Mouse (Mus musculus) neural tube, embryonic 13.5 days (tissue): ENCODE measurements around the gene Fcgr2b. TPM values are rescaled to one million over a fixed set of nuclear protein-coding genes. Genes with fewer than 3 reads are reported as not detected.
"Not testable (repeated sequence)": the region's sequence is repeated elsewhere in the genome, so short reads cannot be mapped to it uniquely, and the experiment has no call there.

ENCODE experiments used
- ATAC-seq: fragments of 200-750 bp; cut with Nextera tagmentation; 2 replicates; pipeline ENCODE4 v1.8.0; 2017; ENCODE audit warnings: low read depth, mild to moderate bottlenecking, moderate TSS enrichment, moderate library complexity
- H3K27ac ChIP-seq: fragments of 300-500 bp; sonication (generic); replicated peaks from 2 replicates; pipeline ENCODE4 v1.5.1; 2015; ENCODE audit warnings: moderate library complexity, mild to moderate bottlenecking, inconsistent platforms
- H3K27me3 ChIP-seq: fragments of 300-500 bp; sonication (generic); 2 replicates; pipeline ENCODE4 v1.6.1; 2015; ENCODE audit warnings: mild to moderate bottlenecking, inconsistent platforms
- H3K36me3 ChIP-seq: fragments of 300-500 bp; sonication (generic); 2 replicates; pipeline ENCODE4 v1.6.1; 2015; ENCODE audit warnings: mild to moderate bottlenecking, inconsistent platforms
- H3K4me1 ChIP-seq: fragments of 300-500 bp; sonication (generic); replicated peaks from 2 replicates; pipeline ENCODE4 v1.6.1; 2015; ENCODE audit warnings: inconsistent platforms
- H3K4me2 ChIP-seq: fragments of 300-500 bp; sonication (generic); 2 replicates; pipeline ENCODE4 v1.6.1; 2015; ENCODE audit warnings: inconsistent platforms, mild to moderate bottlenecking, moderate library complexity
- H3K4me3 ChIP-seq: fragments of 300-500 bp; sonication (generic); 2 replicates; pipeline ENCODE4 v1.5.1; 2015; ENCODE audit warnings: mild to moderate bottlenecking, inconsistent platforms
- H3K9ac ChIP-seq: fragments of 300-500 bp; sonication (generic); 2 replicates; pipeline ENCODE4 v1.6.1; 2015; ENCODE audit warnings: moderate library complexity, mild to moderate bottlenecking, inconsistent platforms
- H3K9me3 ChIP-seq: fragments of 300-500 bp; sonication (generic); 2 replicates; pipeline ENCODE4 v1.6.1; 2016; ENCODE audit warnings: inconsistent platforms
- WGBS: fragments of 180-500 bp; shearing (Covaris S2); methylation state at CpG from one replicate; pipeline ENCODE4 v1.1.7; 2015; 5-methylcytosine and 5-hydroxymethylcytosine counted together
- polyA plus RNA-seq: library from polyadenylated mRNA; unstranded; fragments of >200 nt; fragmentation: Nextera tagmentation; extraction: Ambion mirVana; gene quantifications from 2 replicates; pipeline ENCODE4 v1.2.1, GENCODE M21; 2015

Fcgr2b gene
- polyA plus RNA-seq, 1 experiment from 2014 or later, result 0.59 TPM

DNA sequence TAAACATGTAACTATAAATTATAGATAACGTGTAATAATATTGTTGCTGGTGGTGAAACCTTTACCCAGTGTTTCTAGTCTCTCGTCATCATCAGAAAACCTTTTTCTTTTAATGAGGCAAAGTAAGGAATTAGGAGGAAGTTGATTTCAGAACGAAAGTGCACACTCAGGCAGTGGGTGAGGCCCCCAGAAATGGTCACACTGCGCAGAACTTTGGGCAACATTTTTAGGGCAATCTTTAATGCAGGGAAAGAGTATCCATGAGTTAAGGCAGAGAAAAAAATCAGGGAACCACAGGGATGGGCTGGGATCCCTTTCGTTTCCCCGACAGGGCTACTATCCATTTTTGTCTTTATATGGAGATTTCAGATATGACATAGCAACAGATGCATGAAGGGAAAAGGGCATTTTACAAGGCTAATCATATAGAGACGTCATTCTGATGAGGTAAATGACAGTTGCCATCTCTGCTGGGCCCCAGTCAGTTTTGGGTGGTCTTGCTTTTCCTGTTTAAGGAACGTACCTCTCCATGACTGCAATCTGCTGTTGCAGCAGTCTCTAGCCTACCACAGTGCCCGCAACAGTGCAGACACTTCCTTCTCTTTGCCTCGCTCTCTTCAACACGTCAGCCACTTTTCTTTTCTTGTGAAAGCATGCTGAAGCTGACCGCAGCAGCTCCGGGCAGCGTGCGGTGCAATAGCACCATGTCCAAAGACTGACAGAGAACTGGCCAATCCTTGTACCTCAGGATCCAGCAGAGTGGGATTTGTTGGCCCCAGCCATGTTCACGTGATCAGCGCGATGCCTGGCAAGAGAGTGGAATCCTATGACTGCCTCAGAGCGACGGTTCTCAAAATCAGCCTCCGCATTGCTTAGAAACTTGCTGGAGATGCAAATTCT lies 21.7 kb upstream of the Fcgr2b start:
- no peak overlapping the region for H3K27ac ChIP-seq
- H3K4me2 ChIP-seq, result peak overlapping the region; percentile 25; the same call in 1 of the 2 replicates
- H3K36me3 ChIP-seq, result no peaks in the 10 kb centered on the region
- no peaks in the 10 kb centered on the region for H3K4me1 ChIP-seq
- 0 out of 2 replicates have a peak overlapping the region, but pooled peaks have one; percentile 5 for H3K9ac ChIP-seq
- 0 out of 2 replicates have a peak, but pooled peaks cover 3% of the 10 kb centered on the region for H3K27me3 ChIP-seq
- no peak overlapping the region for H3K4me3 ChIP-seq
- no peaks in the 10 kb centered on the region for H3K9me3 ChIP-seq
- WGBS, result 59% methylated on average over 21 of the region's 21 CpGs
- no peak for ATAC-seq

DNA sequence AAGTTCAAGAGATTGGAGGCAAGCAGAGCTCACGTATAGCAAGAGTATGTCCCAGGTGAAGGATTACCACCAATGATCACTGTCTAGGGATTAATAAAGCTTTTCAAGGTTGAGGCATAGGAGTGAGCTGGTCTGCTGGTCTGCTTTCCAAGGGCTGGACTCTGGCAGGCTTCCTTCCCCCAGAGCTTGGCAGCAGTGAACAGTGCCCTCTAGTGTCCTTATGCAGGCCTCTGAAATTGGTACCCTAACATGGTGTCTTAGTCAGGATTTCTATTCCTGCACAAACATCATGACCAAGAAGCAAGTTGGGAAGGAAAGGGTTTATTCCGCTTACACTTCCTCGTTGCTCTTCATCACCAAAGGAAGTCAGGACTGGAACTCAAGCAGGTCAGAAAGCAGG lies 20.4 kb upstream of the Fcgr2b start:
- no peak for ATAC-seq
- Histone ChIP-seq H3K27ac (no peak overlapping the region), H3K27me3 (0 out of 2 replicates have a peak, but pooled peaks cover 3% of the 10 kb centered on the region), H3K9me3 (no peaks in the 10 kb centered on the region), H3K9ac (no peak overlapping the region), H3K4me1 (no peaks in the 10 kb centered on the region), H3K4me3 (no peak overlapping the region), H3K4me2 (no peak overlapping the region), H3K36me3 (no peaks in the 10 kb centered on the region)
- 51% methylated on average over 3 of the region's 3 CpGs for WGBS

DNA sequence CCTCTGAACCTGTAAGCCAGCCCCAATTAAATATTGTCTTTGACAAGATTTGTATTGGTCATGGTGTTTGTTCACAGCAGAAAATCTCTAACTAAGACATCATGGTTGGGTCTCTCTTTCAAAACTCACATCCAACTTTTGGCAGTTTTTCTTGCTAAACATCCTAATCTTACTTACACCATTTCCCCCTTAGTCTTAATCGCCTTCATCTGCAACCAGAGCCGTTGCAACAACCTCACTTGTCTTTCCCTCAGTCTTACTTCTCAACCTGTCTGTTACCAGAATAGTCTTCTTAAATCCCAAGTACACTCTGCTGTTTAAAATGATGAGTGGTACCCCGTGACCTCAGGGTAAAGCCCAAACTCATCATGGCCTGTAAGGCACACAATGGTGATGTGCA lies 19.7 kb upstream of the Fcgr2b start:
- Histone ChIP-seq H3K27ac (no peak overlapping the region), H3K4me3 (no peak overlapping the region), H3K4me2 (no peak overlapping the region), H3K4me1 (no peaks in the 10 kb centered on the region), H3K9me3 (no peaks in the 10 kb centered on the region), H3K36me3 (no peaks in the 10 kb centered on the region), H3K9ac (no peak overlapping the region), H3K27me3 (0 out of 2 replicates have a peak, but pooled peaks cover 3% of the 10 kb centered on the region)
- 85% methylated on average over 3 of the region's 3 CpGs for WGBS
- ATAC-seq, result no peak

DNA sequence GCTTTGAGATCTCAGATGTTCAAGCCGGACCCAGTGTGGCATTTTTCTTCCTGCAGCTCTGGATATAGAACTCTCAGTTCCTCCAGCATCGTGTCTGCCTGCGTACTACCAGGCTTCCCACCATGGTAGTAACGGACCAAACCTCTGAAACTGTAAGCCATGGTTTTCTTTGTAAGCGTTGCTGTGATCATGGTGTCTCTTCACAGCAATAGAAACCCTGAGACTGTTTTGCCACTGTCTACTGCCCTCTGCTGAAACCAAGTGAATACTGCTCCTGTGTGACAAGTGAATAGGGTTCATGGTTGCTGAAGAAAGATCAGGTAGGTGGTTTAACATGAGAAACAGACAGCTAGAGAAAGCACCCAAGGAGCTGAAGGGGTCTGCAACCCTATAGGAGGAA lies 16.2 kb upstream of the Fcgr2b start:
- 58% methylated on average over 5 of the region's 5 CpGs for WGBS
- Histone ChIP-seq H3K9me3 (no peaks in the 10 kb centered on the region), H3K36me3 (no peaks in the 10 kb centered on the region), H3K27me3 (0 out of 2 replicates have a peak, but pooled peaks cover 3% of the 10 kb centered on the region), H3K4me3 (no peak overlapping the region), H3K27ac (no peak overlapping the region), H3K4me2 (no peak overlapping the region), H3K4me1 (no peaks in the 10 kb centered on the region), H3K9ac (no peak overlapping the region)
- no peak for ATAC-seq

DNA sequence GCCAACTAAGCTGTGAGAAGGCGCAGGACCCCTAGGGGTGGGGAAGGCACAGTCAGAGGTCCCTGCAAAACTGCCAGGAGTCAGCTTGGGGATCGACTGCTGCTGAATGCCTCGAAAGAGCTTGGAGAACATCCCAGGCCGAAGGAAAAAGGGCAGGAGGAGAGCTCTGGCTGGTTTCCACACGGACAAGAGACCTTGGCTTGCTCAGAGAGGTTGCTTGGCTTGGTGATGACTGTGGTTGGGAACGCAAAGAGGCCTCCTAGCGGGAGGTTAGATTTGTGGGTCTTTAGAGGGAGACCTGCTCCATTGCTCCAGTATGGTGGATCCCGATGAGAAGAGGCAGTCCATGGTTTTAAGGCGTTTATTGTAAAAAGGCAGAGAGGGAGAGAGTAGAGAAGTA lies 13.3 kb upstream of the Fcgr2b start:
- ATAC-seq, result no peak
- Histone ChIP-seq H3K27me3 (no peaks in the 10 kb centered on the region), H3K9me3 (no peaks in the 10 kb centered on the region), H3K9ac (no peak overlapping the region), H3K36me3 (no peaks in the 10 kb centered on the region), H3K4me1 (no peaks in the 10 kb centered on the region), H3K4me3 (no peak overlapping the region), H3K27ac (no peak overlapping the region), H3K4me2 (no peak overlapping the region)
- 78% methylated on average over 9 of the region's 9 CpGs for WGBS

DNA sequence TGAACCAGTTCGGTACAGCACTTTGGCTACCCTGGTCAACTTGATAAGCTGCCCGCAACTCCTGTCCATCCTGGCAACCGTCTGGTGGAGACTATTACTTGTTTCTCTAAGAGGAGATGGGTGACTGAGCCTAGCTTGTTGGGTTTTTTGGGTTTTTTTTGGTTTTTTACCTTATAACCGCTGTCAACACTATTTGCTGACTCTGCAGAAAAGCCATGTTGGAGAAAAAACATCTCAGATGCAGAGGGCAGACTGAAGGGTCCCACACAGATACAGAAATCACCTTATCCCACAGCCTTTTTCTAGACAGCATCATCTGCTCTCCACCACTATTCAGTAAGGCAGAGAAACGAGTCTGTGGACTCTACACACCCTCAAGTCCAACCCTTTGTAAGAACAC lies 9.5 kb upstream of the Fcgr2b start:
- H3K4me3 ChIP-seq, result no peak overlapping the region
- H3K9me3 ChIP-seq, result no peaks in the 10 kb centered on the region
- H3K36me3 ChIP-seq, result no peaks in the 10 kb centered on the region
- no peaks in the 10 kb centered on the region for H3K4me1 ChIP-seq
- H3K4me2 ChIP-seq, result no peak overlapping the region
- no peak for ATAC-seq
- WGBS, result 85% methylated on average over 5 of the region's 5 CpGs
- H3K9ac ChIP-seq, result no peak overlapping the region
- no peaks in the 10 kb centered on the region for H3K27me3 ChIP-seq
- H3K27ac ChIP-seq, result no peak overlapping the region

DNA sequence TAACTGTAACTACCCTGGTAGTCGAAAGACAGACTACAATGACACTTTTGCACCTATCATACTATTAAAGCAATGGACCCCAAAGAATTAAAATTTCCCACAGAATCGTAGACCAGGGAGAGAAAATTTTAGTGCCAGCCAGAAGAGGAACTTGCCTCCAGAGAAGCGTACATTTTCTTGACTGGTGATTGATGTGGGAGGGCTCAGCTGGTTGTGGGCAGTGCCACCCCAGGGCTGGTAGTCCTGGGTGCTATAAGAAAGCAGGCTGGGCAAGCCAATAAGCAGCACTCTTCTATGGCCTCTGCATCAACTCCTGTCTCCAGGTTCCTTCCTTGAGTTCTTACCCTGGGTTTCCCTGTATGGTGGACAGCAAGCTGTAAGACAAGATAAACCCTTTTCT lies 8.7 kb upstream of the Fcgr2b start:
- no peaks in the 10 kb centered on the region for H3K9me3 ChIP-seq
- 82% methylated on average over 3 of the region's 3 CpGs for WGBS
- H3K4me2 ChIP-seq, result no peak overlapping the region
- H3K9ac ChIP-seq, result no peak overlapping the region
- no peak overlapping the region for H3K27ac ChIP-seq
- ATAC-seq, result no peak
- H3K36me3 ChIP-seq, result no peaks in the 10 kb centered on the region
- no peaks in the 10 kb centered on the region for H3K27me3 ChIP-seq
- H3K4me1 ChIP-seq, result no peaks in the 10 kb centered on the region
- H3K4me3 ChIP-seq, result no peak overlapping the region

DNA sequence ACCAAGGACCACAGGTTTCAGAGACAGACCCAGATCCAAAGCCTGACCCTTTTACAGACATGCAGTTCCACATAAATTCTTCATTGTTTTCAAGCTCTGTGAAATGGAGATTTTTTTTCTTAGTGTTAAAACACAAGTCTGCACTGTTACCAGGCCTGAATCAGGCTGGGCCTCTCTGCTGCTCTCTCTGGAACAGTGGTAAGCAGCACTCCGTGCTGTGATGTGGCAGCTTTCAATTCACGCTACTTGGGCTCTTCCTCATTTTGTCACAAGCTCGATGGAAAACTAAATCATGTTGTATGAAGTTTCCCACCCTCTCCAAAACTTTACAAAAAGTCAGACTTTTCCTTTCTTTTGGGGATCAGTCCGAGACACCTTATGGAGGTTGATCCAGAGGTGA lies 6.7 kb upstream of the Fcgr2b start:
- 88% methylated on average over 4 of the region's 4 CpGs for WGBS
- Histone ChIP-seq H3K9ac (no peak overlapping the region), H3K27ac (no peak overlapping the region), H3K4me1 (no peaks in the 10 kb centered on the region), H3K36me3 (no peaks in the 10 kb centered on the region), H3K4me2 (no peak overlapping the region), H3K4me3 (no peak overlapping the region), H3K9me3 (no peaks in the 10 kb centered on the region), H3K27me3 (no peaks in the 10 kb centered on the region)
- ATAC-seq, result no peak

DNA sequence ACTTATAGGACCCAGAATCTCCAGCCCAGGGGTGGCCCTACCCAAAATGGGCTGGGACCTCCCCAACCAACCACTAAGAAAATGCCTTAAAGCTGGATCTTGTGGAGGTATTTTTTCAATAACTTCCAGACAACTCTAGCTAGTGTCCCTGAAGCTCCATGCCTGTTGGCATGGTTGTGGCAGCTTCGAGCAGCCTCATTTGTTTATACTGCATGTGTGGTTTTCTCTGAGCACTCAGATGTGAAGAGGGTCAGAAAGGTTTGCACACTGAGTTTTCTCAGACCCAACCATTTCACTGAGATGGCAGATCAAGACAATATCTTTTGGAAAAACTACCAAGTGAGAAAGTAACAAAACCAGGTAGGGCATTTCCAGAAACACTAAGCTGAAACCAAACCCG lies 6.0 kb upstream of the Fcgr2b start:
- Histone ChIP-seq H3K9ac (no peak overlapping the region), H3K27me3 (no peaks in the 10 kb centered on the region), H3K4me1 (no peaks in the 10 kb centered on the region), H3K4me2 (no peak overlapping the region), H3K4me3 (no peak overlapping the region), H3K36me3 (no peaks in the 10 kb centered on the region), H3K27ac (no peak overlapping the region), H3K9me3 (no peaks in the 10 kb centered on the region)
- no peak for ATAC-seq
- 90% methylated on average over 2 of the region's 2 CpGs for WGBS

DNA sequence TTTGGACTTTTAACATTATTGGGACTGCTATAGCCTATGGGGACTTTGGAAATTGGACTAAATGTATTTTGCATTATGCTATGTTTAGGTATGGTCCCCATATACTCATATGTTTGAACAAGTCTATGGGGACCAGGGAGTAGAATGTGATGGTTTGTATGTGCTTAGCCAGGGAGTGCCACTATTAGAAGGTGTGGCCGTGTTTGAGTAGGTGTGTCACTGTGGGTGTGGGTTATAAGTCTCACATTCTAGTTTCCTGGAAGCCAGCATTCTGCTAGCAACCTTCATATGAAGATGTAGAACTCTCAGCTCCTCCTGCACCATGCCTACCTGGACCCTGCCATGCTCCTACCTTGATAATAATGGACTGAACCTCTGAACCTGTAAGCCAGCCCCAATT lies 5.3 kb upstream of the Fcgr2b start:
- H3K27ac ChIP-seq, ATAC-seq, H3K4me3 ChIP-seq, H3K9me3 ChIP-seq, H3K4me1 ChIP-seq, H3K9ac ChIP-seq, H3K4me2 ChIP-seq, H3K36me3 ChIP-seq, H3K27me3 ChIP-seq: not testable (repeated sequence)
- 89% methylated on average over 1 of the region's 1 CpGs for WGBS

DNA sequence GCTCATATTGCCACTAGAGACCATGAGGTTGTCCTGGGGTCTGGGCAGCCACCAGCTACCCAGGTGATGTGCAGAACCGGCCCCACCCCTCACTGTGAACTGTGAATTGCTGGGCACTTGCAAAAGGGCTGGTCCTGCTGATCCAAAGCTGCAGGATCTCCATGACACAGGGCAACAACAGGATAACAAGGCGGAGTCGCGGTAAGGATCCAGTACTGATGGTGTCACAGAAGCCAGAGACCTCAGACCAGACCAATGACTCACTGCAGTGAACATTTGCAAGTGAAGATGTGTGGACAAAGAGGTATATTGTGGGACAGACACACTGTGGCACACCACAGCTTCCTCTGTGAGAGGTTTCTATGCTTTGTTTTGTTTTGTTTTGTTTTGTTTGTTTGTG lies 2.3 kb upstream of the Fcgr2b start:
- no peak overlapping the region for H3K4me3 ChIP-seq
- no peaks in the 10 kb centered on the region for H3K9me3 ChIP-seq
- H3K27me3 ChIP-seq, result no peaks in the 10 kb centered on the region
- H3K27ac ChIP-seq, result no peak overlapping the region
- H3K4me2 ChIP-seq, result no peak overlapping the region
- no peaks in the 10 kb centered on the region for H3K4me1 ChIP-seq
- no peaks in the 10 kb centered on the region for H3K36me3 ChIP-seq
- no peak overlapping the region for H3K9ac ChIP-seq
- ATAC-seq, result no peak
- WGBS, result 77% methylated on average over 4 of the region's 4 CpGs

DNA sequence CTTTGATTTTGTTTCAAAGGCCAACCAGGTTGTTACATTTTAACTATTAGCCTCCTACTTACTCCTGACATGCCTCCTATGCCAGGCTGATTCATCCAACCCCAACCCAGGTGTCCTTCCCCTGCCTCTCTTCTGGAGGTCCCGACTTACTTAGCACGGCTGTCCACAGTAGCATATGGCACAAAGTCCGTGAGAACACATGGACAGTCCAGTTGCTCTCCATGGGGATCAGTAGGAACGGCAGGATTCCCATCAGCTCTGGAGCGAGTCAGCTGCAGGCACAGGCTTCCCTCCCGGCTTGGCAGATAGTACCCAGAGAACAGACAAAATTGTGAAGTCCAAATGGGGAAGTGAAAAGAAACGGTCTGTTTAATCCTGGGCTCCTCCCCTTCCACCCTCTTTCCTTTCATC lies 591 bp downstream of the Fcgr2b start:
- no peak for ATAC-seq
- no peak overlapping the region for H3K4me2 ChIP-seq
- WGBS, result 76% methylated on average over 7 of the region's 7 CpGs
- H3K27me3 ChIP-seq, result no peaks in the 10 kb centered on the region
- H3K9me3 ChIP-seq, result no peaks in the 10 kb centered on the region
- no peak overlapping the region for H3K27ac ChIP-seq
- H3K36me3 ChIP-seq, result no peaks in the 10 kb centered on the region
- H3K4me1 ChIP-seq, result no peaks in the 10 kb centered on the region
- H3K9ac ChIP-seq, result no peak overlapping the region
- no peak overlapping the region for H3K4me3 ChIP-seq

DNA sequence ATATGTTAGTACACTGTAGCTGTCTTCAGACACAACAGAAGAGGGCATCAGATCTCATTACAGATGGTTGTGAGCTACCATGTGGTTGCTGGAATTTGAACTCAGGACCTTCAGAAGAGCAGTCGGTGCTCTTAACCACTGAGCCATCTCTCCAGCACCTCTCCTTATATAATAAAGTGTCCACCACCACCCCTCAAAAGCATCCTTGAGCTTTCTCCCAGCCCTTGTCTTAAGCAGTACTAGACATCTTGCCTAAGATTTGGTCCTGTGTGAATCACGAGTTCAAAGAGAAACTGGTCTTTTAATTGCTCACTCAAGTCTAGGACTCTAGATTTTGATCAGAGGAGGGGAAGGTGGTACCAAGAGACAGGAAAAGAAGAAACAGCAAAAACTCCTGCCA lies 997 bp downstream of the Fcgr2b start:
- H3K4me3 ChIP-seq, H3K4me1 ChIP-seq, H3K27me3 ChIP-seq, H3K9me3 ChIP-seq, H3K27ac ChIP-seq, H3K4me2 ChIP-seq, H3K36me3 ChIP-seq, ATAC-seq, H3K9ac ChIP-seq: not testable (repeated sequence)
- WGBS, result 85% methylated on average over 2 of the region's 2 CpGs
